Mouse (Mus musculus): ENCODE measurements at regions not wholly inside any gene's neighbourhood (a gene's known extent, or its start where the extent isn't known, plus 50 kb on each side); places are given as distances from the start of the nearest gene placed in this dataset.

DNA sequence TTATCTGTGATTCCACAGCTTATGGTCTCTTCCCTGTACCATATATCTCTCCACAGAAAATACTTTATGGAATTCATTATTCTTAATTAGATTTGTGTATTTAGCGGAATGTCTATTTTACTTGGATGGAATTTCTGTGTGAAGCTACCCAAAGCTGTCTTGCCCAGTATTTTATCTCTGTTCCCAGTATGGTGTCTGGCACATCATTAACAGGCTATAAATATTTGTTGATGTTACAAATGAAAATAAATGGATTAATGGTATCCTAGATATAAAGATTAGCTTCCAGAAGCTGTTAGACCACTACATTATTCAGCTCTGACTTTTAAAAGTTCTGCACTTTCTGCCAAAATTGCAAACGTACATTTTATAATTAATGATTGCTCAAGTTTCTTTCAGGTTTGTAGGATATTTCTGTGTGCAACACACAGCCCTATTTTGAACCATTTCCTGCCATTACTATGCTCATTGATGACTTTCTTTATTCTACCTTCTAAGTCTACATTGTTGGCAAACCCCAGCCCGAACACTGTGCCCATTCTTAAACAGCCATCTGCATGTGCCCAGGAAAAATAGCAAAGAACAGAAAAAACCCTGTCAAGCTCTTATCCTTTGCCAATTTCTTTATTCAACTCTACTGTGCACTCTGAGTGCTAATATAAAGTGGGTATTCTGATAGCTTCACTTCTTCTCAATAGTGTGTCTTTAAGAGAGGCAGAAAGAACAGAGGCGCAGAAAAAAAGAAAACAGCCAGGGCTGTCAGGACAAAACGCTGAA is 1066.7 kb downstream of the Tecrl start:
- Histone ChIP-seq H3K27ac (no peak overlapping the region), H3K4me3 (no peak overlapping the region)
- intact Hi-C loops (cut with DNase I) = no loop called here
- DNase-seq (ENCODE audit: extremely low spot score in 1 of 2, low spot score in 2 of 2) = no peak
- no peak for TF ChIP-seq CTCF (IDR thresholded peaks at IDR 0.05)

DNA sequence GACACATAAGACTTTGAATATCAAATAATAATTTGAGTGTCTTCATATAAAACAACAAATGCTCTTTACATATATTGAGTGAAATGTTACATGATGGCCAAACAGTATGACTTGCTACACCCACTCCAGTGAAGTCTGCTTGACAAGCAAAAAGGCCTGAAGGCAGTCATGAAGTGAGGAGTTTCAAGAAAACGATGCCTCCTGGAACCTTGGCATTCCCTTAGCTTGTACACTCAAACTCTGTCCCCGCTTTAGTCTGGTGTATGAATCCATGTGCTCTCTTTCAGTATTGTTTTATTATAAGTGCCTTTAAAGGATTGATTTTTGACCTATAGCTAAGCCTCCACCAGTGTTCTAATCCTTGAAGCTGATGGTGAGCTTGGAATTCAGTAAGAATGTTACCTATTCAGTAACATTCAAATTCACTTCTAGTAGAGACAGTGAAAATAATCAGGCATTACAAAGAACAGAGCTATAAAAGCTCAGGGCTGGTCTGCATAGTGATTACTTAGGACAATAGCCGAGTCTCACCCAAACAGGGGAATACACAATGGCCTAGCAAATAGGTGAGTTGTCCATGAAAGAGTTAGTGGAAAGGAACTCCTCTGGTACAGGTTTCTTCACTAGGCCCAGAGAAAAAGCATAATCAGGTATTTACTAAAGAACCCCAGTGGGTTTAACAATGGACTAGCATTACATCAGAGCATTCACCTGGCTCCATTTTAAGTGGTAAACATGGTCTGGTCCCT is 1101.5 kb downstream of the Tecrl start:
- DNase-seq (ENCODE audit: extremely low spot score in 1 of 2, low spot score in 2 of 2) = no peak
- no peak for TF ChIP-seq CTCF (IDR thresholded peaks at IDR 0.05)
- Histone ChIP-seq H3K27ac (no peak overlapping the region), H3K4me3 (no peak overlapping the region)
- intact Hi-C loops (cut with DNase I) = no loop called here

GRCm38 (mm10) chr5:82226329-82226728 is 1128.7 kb downstream of the Tecrl start:
- H3K27ac ChIP-seq = no peak overlapping the region
- DNase-seq (ENCODE audit: extremely low spot score in 1 of 2, low spot score in 2 of 2) = no peak
- no peak overlapping the region for H3K4me3 ChIP-seq
- TF ChIP-seq CTCF (IDR thresholded peaks at IDR 0.05) = no peak
- intact Hi-C loops (cut with DNase I) = no loop called here

DNA sequence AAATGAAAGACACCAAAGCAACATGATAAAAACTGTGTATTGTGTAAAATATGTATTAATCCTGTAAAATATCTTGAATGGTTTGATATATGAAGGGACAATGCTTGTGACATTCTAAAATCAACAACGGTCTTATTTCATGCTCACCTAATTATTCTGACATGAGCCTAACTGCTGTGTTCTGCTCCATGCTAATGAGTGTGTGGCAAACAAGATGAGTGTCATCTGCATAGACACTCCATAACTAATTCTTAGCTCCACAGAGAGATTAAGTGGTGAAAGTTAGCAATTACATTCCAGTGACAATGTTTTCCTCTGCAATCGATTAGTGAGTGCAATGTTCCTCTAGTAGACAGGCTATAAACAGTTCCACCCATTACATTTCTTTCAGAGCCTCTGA is 1131.4 kb downstream of the Tecrl start:
- no peak overlapping the region for H3K27ac ChIP-seq
- no peak for DNase-seq (ENCODE audit: extremely low spot score in 1 of 2, low spot score in 2 of 2)
- intact Hi-C loops (cut with DNase I) = no loop called here
- no peak for TF ChIP-seq CTCF (IDR thresholded peaks at IDR 0.05)
- no peak overlapping the region for H3K4me3 ChIP-seq

- Histone ChIP-seq H3K4me3 (no peak overlapping the region), H3K27ac (no peak overlapping the region)
- DNase-seq (ENCODE audit: extremely low spot score in 1 of 2, low spot score in 2 of 2) = no peak
- intact Hi-C loops (cut with DNase I) = no loop called here
- no peak for TF ChIP-seq CTCF (IDR thresholded peaks at IDR 0.05)
Observed at GRCm38 (mm10) chr5:82203606-82204005, 1151.4 kb downstream of the Tecrl start.
